Mouse (Mus musculus): ENCODE data around the gene Srpr. TPM values are rescaled to one million over a fixed set of nuclear protein-coding genes. Genes with fewer than 3 reads are reported as not detected.

Srpr gene
- polyA plus RNA-seq (2012; rRNA removed): 50.5 and 52.8 TPM in 2 replicates

- Histone ChIP-seq H3K4me1 (ENCODE audit: control insufficient read depth, insufficient read depth, low read length) (peaks cover 1% of the 10 kb centered on the region; the same call in 1 of the 2 replicates), H3K4me3 (ENCODE audit: insufficient read depth, low read length) (peak within 1 kb of the TSS; percentile 44), H3K27ac (ENCODE audit: insufficient read depth, low read length) (no peak within 1 kb of the TSS)
- no peak for TF ChIP-seq POLR2A (IDR thresholded peaks at IDR 0.05; ENCODE audit: extremely low read depth, insufficient read depth, low read length)
- peak; percentile 37 for TF ChIP-seq CTCF (IDR thresholded peaks at IDR 0.05; ENCODE audit: extremely low read depth, insufficient read depth, low read length)
These were observed at the start of gene Srpr, which contains the start of gene Tirap for GRCm38 (mm10) chr9:35199772-35200471. Gene Srpr, plus strand, starts transcription at chr9:35200175. Gene Tirap, minus strand, starts transcription at chr9:35200291.

GRCm38 (mm10) chr9:35152923-35153322, 47.1 kb upstream of the Srpr start:
- H3K4me1 ChIP-seq (ENCODE audit: control insufficient read depth, insufficient read depth, low read length): peaks cover 12% of the 10 kb centered on the region
- TF ChIP-seq CTCF (IDR thresholded peaks at IDR 0.05; ENCODE audit: extremely low read depth, insufficient read depth, low read length) (no peak), POLR2A (IDR thresholded peaks at IDR 0.05; ENCODE audit: extremely low read depth, insufficient read depth, low read length) (no peak)
- no peak overlapping the region for H3K4me3 ChIP-seq (ENCODE audit: insufficient read depth, low read length)
- no peak overlapping the region for H3K27ac ChIP-seq (ENCODE audit: insufficient read depth, low read length)

- peaks cover 12% of the 10 kb centered on the region for H3K4me1 ChIP-seq (ENCODE audit: control insufficient read depth, insufficient read depth, low read length)
- H3K4me3 ChIP-seq (ENCODE audit: insufficient read depth, low read length): no peak overlapping the region
- H3K27ac ChIP-seq (ENCODE audit: insufficient read depth, low read length): no peak overlapping the region
- TF ChIP-seq POLR2A (IDR thresholded peaks at IDR 0.05; ENCODE audit: extremely low read depth, insufficient read depth, low read length): no peak
- no peak for TF ChIP-seq CTCF (IDR thresholded peaks at IDR 0.05; ENCODE audit: extremely low read depth, insufficient read depth, low read length)
These were observed 43.8 kb upstream of the Srpr start for GRCm38 (mm10) chr9:35156002-35156710.

GRCm38 (mm10) chr9:35156862-35157261, 43.1 kb upstream of the Srpr start:
- Histone ChIP-seq H3K4me3 (ENCODE audit: insufficient read depth, low read length) (no peak overlapping the region), H3K27ac (ENCODE audit: insufficient read depth, low read length) (no peak overlapping the region), H3K4me1 (ENCODE audit: control insufficient read depth, insufficient read depth, low read length) (peaks cover 12% of the 10 kb centered on the region)
- TF ChIP-seq CTCF (IDR thresholded peaks at IDR 0.05; ENCODE audit: extremely low read depth, insufficient read depth, low read length): no peak
- no peak for TF ChIP-seq POLR2A (IDR thresholded peaks at IDR 0.05; ENCODE audit: extremely low read depth, insufficient read depth, low read length)

GRCm38 (mm10) chr9:35158477-35158876, 41.5 kb upstream of the Srpr start:
- Histone ChIP-seq H3K27ac (ENCODE audit: insufficient read depth, low read length) (no peak overlapping the region), H3K4me3 (ENCODE audit: insufficient read depth, low read length) (no peak overlapping the region), H3K4me1 (ENCODE audit: control insufficient read depth, insufficient read depth, low read length) (peaks cover 12% of the 10 kb centered on the region)
- TF ChIP-seq CTCF (IDR thresholded peaks at IDR 0.05; ENCODE audit: extremely low read depth, insufficient read depth, low read length): no peak
- no peak for TF ChIP-seq POLR2A (IDR thresholded peaks at IDR 0.05; ENCODE audit: extremely low read depth, insufficient read depth, low read length)

- TF ChIP-seq CTCF (IDR thresholded peaks at IDR 0.05; ENCODE audit: extremely low read depth, insufficient read depth, low read length) (no peak), POLR2A (IDR thresholded peaks at IDR 0.05; ENCODE audit: extremely low read depth, insufficient read depth, low read length) (no peak)
- Histone ChIP-seq H3K4me3 (ENCODE audit: insufficient read depth, low read length) (no peak overlapping the region), H3K4me1 (ENCODE audit: control insufficient read depth, insufficient read depth, low read length) (peaks cover 12% of the 10 kb centered on the region), H3K27ac (ENCODE audit: insufficient read depth, low read length) (no peak overlapping the region)
These were observed 39.3 kb upstream of the Srpr start for GRCm38 (mm10) chr9:35160662-35161061.

GRCm38 (mm10) chr9:35161721-35162120, 38.3 kb upstream of the Srpr start:
- no peak overlapping the region for H3K27ac ChIP-seq (ENCODE audit: insufficient read depth, low read length)
- H3K4me1 ChIP-seq (ENCODE audit: control insufficient read depth, insufficient read depth, low read length): peaks cover 2% of the 10 kb centered on the region
- no peak overlapping the region for H3K4me3 ChIP-seq (ENCODE audit: insufficient read depth, low read length)
- TF ChIP-seq POLR2A (IDR thresholded peaks at IDR 0.05; ENCODE audit: extremely low read depth, insufficient read depth, low read length) (no peak), CTCF (IDR thresholded peaks at IDR 0.05; ENCODE audit: extremely low read depth, insufficient read depth, low read length) (no peak)

- Histone ChIP-seq H3K4me3 (ENCODE audit: insufficient read depth, low read length) (no peak overlapping the region), H3K27ac (ENCODE audit: insufficient read depth, low read length) (no peak overlapping the region), H3K4me1 (ENCODE audit: control insufficient read depth, insufficient read depth, low read length) (peaks cover 2% of the 10 kb centered on the region; the same call in 1 of the 2 replicates)
- TF ChIP-seq POLR2A (IDR thresholded peaks at IDR 0.05; ENCODE audit: extremely low read depth, insufficient read depth, low read length) (no peak), CTCF (IDR thresholded peaks at IDR 0.05; ENCODE audit: extremely low read depth, insufficient read depth, low read length) (no peak)
These were observed 36.8 kb upstream of the Srpr start for GRCm38 (mm10) chr9:35163011-35163690.

- Histone ChIP-seq H3K4me1 (ENCODE audit: control insufficient read depth, insufficient read depth, low read length) (peaks cover 2% of the 10 kb centered on the region; the same call in 1 of the 2 replicates), H3K4me3 (ENCODE audit: insufficient read depth, low read length) (no peak overlapping the region), H3K27ac (ENCODE audit: insufficient read depth, low read length) (no peak overlapping the region)
- TF ChIP-seq POLR2A (IDR thresholded peaks at IDR 0.05; ENCODE audit: extremely low read depth, insufficient read depth, low read length) (no peak), CTCF (IDR thresholded peaks at IDR 0.05; ENCODE audit: extremely low read depth, insufficient read depth, low read length) (no peak)
These were observed 35.7 kb upstream of the Srpr start for GRCm38 (mm10) chr9:35164142-35164874.

Data from cortical plate, adult 2 months (tissue).